Mouse (Mus musculus) right cerebral cortex, postnatal 25 days (tissue): ENCODE measurements at regions not wholly inside any gene's neighbourhood (a gene's known extent, or its start where the extent isn't known, plus 50 kb on each side); places are given as distances from the start of the nearest gene placed in this dataset.

Source experiments
- DNase-seq: peaks from one replicate; pipeline ENCODE4 v3.0.0; 2022

DNA sequence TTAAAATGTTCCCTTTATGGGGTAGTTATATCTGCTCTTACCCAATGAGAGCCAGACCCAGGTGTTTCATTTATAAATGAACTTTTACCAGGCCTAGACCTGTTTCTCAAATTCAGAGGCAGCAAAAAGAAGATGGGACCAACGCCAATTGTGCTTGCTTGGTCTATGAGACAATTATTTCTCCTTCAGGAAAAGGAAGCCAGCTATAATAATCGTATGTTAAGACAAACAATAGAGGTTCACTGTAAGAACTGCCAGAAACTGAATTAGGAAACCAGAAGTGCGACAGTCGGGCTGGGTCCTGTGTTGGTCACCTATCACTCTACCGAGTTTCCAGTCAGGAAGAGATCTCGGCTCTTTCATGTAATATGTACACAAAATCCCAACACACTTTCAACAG lies 335.8 kb upstream of the Dach1 start:
- no peak for DNase-seq

DNA sequence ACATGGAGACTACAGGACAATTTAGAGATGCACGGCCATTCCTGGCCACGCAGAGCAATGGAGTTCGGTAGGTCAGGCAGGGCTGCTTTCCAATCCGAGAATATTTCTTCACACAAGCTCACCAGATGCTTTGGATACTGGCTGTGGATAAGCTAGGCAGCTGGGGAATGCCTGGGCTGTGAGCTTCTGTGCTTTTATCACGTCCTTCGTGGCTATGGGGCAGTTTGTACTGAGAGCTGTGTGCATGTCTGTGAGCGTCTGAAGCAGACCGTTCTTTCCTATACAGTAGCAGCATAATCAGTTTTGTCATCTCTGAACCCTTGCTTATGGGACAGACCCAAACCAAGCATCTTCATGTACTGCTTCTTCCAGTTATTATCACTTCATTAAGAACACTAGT lies 307.9 kb upstream of the Dach1 start:
- no peak for DNase-seq

DNA sequence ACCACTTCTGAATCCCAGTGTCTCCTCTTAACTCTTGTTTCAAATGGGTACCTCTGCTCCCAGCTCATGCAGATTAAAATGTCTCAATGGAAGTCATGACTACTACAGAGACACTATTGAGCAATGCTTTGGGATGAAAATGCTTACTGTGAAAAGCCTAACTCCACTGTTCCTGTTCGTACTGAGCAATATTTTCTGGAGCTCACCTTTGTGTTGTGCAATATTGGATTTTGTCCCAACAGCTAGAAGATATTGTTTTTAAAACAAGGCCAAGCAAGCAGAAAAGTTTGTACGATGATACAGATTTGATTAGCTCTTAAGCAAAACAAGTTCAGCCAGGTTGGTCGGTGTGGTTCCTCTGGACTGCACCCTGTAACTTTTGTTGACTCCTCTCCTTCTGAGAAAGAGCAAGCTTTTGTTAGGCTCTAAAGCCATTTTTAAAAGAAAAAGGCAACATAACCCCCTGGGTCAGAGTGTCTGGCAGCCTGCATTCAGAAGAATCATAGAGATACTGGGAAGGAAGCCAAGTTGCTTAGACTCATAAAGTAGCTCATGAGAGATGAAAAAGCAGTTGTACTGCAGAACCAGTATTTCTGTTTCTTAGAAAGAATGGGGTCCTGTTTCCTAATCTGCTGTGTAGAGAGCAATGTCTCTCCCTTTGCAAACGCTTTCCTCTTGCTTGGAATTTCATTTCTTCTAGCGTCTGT lies 302.4 kb upstream of the Dach1 start:
- DNase-seq: no peak

DNA sequence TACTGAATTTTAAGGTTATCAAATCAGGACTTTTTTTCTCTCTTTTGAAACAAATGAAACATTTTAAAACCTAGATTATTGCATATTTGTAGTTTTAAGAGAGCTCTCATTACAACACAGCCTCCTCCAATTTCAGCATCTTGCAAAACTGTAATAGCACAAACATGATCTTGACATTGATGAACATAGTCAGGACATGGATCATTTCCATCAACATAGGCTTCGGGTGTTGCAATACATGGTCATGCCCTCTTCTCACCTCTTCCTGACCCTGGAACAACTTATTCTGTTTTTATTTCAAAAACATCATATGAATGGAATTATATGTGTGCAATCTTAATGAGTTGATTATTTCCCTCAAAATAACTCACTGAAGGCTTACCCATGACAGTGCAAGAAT lies 284.9 kb upstream of the Dach1 start:
- DNase-seq: no peak

DNA sequence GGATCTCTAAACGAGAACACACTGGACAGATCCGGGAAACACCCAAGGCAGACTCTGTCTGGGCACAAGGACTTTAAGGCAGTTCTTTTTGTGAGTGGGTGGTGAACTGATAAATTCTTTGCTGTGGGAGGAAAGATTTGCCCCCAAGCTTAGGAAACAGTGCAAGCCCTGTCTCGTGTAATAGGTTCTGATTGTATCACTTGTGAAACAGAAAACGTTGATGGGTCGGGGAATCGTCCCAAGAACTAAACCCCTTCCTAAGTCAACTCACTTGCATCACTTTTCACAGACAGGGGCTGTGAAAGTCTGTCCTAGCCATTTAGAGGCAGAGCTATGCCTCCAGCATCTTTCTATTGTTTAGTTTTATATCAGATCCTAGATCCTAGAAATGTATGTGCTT lies 282.6 kb upstream of the Dach1 start:
- no peak for DNase-seq

DNA sequence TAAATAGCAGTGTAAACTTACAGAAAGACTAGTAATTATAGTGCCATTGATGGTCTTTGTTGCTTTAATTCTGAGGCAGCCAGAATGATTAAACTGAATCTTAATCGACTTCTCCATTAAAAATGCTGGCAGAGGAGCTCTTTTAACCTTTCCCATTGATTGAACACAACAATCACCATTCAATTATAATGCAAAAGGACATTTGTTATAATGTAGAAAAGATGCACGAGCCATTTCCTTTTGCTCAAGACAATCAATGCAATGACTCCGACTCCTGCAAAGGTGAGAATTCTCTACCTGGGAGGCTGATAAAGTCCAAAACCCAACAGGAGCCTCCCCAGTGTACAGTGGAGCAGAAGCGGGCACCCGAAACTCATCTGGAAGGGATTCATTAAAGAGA lies 280.0 kb upstream of the Dach1 start:
- DNase-seq: no peak

DNA sequence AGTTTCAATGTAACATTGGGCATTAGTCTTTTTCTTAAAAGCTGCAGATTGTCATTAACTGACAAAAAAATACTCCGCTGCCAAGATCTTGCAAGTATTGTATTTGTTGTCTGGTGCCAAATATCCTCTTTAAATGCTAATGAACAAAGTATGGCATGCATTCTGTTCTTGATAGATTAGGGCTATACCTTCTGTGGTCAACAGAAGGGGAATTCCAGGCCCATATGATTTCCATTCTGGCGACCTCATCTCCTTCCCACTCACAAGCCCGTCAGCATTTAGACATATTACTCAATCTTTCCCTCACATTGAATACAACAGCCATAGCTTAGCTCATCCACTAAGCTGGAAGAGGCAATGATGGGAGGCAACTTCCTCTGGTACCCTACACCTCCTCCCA lies 272.8 kb upstream of the Dach1 start:
- DNase-seq: no peak

DNA sequence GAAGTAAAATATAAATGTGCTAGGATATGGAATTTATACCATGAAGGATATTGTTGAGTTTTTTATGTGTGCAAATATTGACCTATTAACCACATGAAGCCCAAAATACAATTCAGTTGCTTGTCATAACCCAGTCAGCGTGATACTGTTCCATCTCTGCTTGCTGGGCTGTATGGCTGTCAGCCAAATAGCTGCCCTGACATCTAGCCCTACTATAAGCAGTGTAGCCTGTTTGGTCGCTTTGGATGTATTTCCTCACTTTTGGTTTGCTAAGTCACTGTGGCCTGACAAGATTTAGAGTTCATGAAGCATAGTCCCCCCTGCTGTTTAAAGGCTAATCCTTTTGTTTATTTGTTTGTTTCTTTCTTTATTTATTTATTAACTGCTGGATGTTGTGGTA lies 272.4 kb upstream of the Dach1 start:
- DNase-seq: no peak

DNA sequence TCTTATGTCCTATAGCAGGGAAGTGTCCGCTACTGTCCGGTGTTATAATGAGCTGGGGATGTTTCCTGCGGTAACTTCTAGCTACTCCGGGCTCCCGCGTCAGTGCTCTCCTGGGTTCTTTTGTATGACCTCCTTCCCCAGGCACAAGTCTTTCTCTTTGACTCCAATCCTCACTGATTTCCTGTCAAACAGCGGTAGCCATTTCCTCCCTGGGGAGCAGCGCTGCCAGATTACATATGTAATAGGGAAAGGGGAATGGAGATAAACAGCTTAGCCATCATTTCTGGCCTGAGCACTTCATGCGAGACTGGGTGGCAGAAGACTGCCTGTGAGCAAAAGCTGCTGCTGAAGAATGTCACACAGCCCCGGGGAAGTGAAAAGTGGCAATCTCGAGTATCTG lies 262.4 kb upstream of the Dach1 start:
- DNase-seq: no peak

DNA sequence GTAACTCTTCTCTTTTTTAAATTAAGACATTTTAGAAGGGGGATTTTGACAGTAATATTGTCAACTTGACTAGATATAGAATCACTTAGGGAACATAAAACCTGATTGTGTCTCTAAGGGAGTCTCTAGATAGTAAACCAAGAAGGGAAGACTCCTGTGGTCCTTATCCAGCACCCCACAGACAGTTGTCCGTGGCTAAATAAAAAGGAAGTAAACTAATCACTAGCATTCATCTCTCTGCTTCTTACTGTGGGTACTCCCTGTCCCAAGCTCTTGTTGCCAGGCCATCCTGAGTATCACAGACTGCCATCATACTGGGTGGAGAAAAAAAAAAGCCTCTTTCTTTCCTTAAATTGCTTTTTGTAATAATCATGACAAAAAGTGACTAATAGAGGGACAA lies 248.2 kb upstream of the Dach1 start:
- DNase-seq: no peak

DNA sequence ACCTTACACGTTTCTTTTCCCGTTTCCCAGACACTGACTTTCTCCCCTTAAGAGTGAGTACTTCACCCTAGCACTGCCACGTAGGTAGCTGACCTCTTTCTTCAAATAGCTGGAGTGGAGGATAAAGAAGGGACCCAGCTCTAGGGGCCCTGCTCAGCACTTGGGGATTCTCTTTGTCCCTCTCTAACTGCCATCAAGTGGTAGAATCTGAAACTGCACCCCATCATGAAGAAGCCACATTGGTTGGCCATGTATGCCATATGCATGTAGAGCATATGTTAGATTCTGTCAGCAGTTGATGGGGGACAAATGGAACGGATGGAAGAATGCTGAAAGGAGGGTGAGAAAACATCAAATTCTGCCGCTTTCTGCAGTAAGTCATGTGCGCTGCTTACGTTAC lies 244.6 kb upstream of the Dach1 start:
- no peak for DNase-seq

DNA sequence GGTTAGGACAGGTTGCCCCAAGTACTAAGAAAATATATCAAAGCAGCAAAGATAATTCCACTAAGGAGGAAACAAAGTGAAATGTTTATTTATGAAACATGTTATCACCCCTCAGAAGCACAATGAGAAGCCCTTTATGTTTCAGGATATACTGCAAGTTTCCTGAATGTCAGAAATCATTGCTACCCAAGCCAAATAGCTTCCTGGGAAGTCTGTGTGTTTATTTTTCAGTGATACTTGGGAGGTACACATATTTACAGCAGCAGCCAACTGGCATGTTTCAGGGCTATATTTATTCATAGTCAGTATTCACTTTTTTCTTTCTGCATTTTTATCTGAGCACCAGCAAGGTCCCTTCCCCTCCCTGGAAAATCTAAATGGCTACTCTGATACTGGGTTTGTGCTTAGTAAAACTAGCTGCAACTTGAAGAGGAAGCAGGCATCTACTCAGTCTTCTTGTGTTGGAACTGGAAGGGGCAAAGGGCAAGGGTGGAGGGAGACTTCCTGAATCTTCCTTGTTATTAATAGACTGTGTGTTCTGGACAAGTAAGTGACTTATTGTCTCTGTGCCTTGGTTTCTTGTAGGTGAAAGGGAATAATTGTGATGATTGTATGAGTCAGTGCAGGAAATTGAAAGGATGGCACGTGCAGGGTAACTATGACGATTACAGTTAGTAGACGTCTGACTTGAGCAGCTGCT lies 236.5 kb upstream of the Dach1 start:
- no peak for DNase-seq

DNA sequence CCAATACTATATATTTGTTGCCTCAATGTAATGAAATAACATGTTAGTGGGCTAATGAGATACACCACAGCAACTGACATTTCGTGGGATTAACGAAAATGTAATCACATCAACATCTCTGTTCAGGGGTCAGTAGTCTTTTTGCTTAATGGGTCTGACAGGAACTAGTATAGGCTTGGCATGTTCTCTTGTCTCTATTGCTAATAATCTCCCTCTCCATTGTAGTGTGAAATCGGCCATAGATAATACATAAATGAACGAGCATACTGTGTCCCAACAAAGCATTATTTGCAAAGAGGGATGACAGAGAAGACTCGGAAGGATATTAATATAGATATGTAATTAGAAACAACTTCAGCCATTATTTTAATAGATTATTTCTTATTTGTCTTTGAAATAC lies 234.5 kb upstream of the Dach1 start:
- no peak for DNase-seq

DNA sequence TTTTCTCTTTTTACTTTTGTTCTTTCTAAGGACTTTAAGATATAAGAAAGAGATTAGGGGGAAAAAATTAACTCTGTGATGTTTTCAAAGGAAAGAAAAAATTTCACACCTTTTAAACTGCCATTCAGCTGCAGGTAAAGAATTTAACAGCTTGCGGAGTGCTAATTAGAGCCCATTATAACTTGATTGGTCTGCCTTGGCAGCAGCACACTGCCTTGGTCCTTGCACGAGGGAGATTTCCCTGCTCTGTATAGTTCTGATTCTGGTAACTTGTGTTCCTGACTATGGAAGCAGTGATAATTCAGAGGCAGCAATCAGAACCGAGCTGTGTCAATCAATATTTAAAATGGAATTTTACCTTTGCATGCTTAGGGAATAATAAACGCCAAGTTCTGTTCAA lies 218.3 kb upstream of the Dach1 start:
- DNase-seq: no peak
